Mouse (Mus musculus): Measurements from ENCODE around the gene Dgkz. TPM values are rescaled to one million over a fixed set of nuclear protein-coding genes. Genes with fewer than 3 reads are reported as not detected.

Gene Dgkz
- polyA plus RNA-seq, 1 experiment from 2014 or later = 36.3 TPM

- peaks cover 94% of the 10 kb centered on the region for H3K36me3 ChIP-seq
Measured at GRCm38 (mm10) chr2:91912616-91913015, 63.0 kb downstream of the Dgkz start.

GRCm38 (mm10) chr2:91906141-91906540 lies 69.5 kb downstream of the Dgkz start:
- Histone ChIP-seq H3K27me3 (ENCODE audit: insufficient read depth, poor library complexity, severe bottlenecking) (no peaks in the 10 kb centered on the region), H3K36me3 (peaks cover 63% of the 10 kb centered on the region), H3K27ac (no peak overlapping the region), H3K4me3 (no peak overlapping the region), H3K4me1 (replicated peaks) (peaks cover 7% of the 10 kb centered on the region; the same call in 1 of the 2 replicates), H3K9me3 (no peaks in the 10 kb centered on the region)
- WGBS = 90% methylated on average over 2 of the region's 2 CpGs
- no peak for DNase-seq (ENCODE audit: low spot score)

More at GRCm38 (mm10) chr2:91912616-91913015, 63.0 kb downstream of the Dgkz start:
- H3K9me3 ChIP-seq = no peaks in the 10 kb centered on the region
- WGBS = 82% methylated on average over 3 of the region's 3 CpGs
- H3K27ac ChIP-seq = no peak overlapping the region
- DNase-seq (ENCODE audit: low spot score) = no peak
- no peak overlapping the region for H3K4me3 ChIP-seq
- no peaks in the 10 kb centered on the region for H3K27me3 ChIP-seq (ENCODE audit: insufficient read depth, poor library complexity, severe bottlenecking)
- H3K4me1 ChIP-seq (replicated peaks) = no peaks in the 10 kb centered on the region

GRCm38 (mm10) chr2:91904618-91905307 lies 70.9 kb downstream of the Dgkz start:
- peak overlapping the region; percentile 60; the same call in 1 of the 2 replicates for H3K27ac ChIP-seq
- H3K36me3 ChIP-seq = peaks cover 63% of the 10 kb centered on the region
- DNase-seq (ENCODE audit: low spot score) = no peak

GRCm38 (mm10) chr2:91903171-91903925 lies 72.3 kb downstream of the Dgkz start:
- 89% methylated on average over 3 of the region's 3 CpGs for WGBS
- Histone ChIP-seq H3K27me3 (ENCODE audit: insufficient read depth, poor library complexity, severe bottlenecking) (no peaks in the 10 kb centered on the region), H3K9me3 (no peaks in the 10 kb centered on the region), H3K27ac (no peak overlapping the region), H3K4me3 (no peak overlapping the region), H3K36me3 (peaks cover 54% of the 10 kb centered on the region), H3K4me1 (replicated peaks) (peaks cover 7% of the 10 kb centered on the region; the same call in 1 of the 2 replicates)
- no peak for DNase-seq (ENCODE audit: low spot score)

More at GRCm38 (mm10) chr2:91904618-91905307, 70.9 kb downstream of the Dgkz start:
- Histone ChIP-seq H3K27me3 (ENCODE audit: insufficient read depth, poor library complexity, severe bottlenecking) (no peaks in the 10 kb centered on the region), H3K9me3 (no peaks in the 10 kb centered on the region), H3K4me1 (replicated peaks) (peaks cover 7% of the 10 kb centered on the region; the same call in 1 of the 2 replicates), H3K4me3 (no peak overlapping the region)
- 80% methylated on average over 5 of the region's 5 CpGs for WGBS

GRCm38 (mm10) chr2:91902336-91902735 lies 73.3 kb downstream of the Dgkz start:
- no peaks in the 10 kb centered on the region for H3K9me3 ChIP-seq
- H3K36me3 ChIP-seq = peaks cover 57% of the 10 kb centered on the region
- H3K4me3 ChIP-seq = no peak overlapping the region
- peaks cover 7% of the 10 kb centered on the region; the same call in 1 of the 2 replicates for H3K4me1 ChIP-seq (replicated peaks)
- DNase-seq (ENCODE audit: low spot score) = no peak
- WGBS = 69% methylated on average over 5 of the region's 5 CpGs
- H3K27me3 ChIP-seq (ENCODE audit: insufficient read depth, poor library complexity, severe bottlenecking) = no peaks in the 10 kb centered on the region
- H3K27ac ChIP-seq = no peak overlapping the region

- H3K4me1 ChIP-seq (replicated peaks) = peaks cover 7% of the 10 kb centered on the region; the same call in 1 of the 2 replicates
- H3K4me3 ChIP-seq = no peak overlapping the region
- 94% methylated on average over 8 of the region's 8 CpGs for WGBS
- peaks cover 48% of the 10 kb centered on the region for H3K36me3 ChIP-seq
- no peak overlapping the region for H3K27ac ChIP-seq
- H3K27me3 ChIP-seq (ENCODE audit: insufficient read depth, poor library complexity, severe bottlenecking) = no peaks in the 10 kb centered on the region
- no peak for DNase-seq (ENCODE audit: low spot score)
- no peaks in the 10 kb centered on the region for H3K9me3 ChIP-seq
Measured at GRCm38 (mm10) chr2:91900431-91900830, 75.2 kb downstream of the Dgkz start.

GRCm38 (mm10) chr2:91899141-91899540 lies 76.5 kb downstream of the Dgkz start:
- Histone ChIP-seq H3K27ac (no peak overlapping the region), H3K36me3 (peaks cover 43% of the 10 kb centered on the region), H3K9me3 (no peaks in the 10 kb centered on the region), H3K4me3 (no peak overlapping the region), H3K27me3 (ENCODE audit: insufficient read depth, poor library complexity, severe bottlenecking) (no peaks in the 10 kb centered on the region), H3K4me1 (replicated peaks) (no peaks in the 10 kb centered on the region)
- 95% methylated on average over 3 of the region's 3 CpGs for WGBS
- no peak for DNase-seq (ENCODE audit: low spot score)

GRCm38 (mm10) chr2:91897968-91898367 lies 77.7 kb downstream of the Dgkz start:
- Histone ChIP-seq H3K9me3 (no peaks in the 10 kb centered on the region), H3K27me3 (ENCODE audit: insufficient read depth, poor library complexity, severe bottlenecking) (no peaks in the 10 kb centered on the region), H3K27ac (no peak overlapping the region), H3K4me1 (replicated peaks) (no peaks in the 10 kb centered on the region), H3K4me3 (no peak overlapping the region), H3K36me3 (peaks cover 44% of the 10 kb centered on the region)
- DNase-seq (ENCODE audit: low spot score) = no peak

GRCm38 (mm10) chr2:91895401-91895800 lies 80.3 kb downstream of the Dgkz start:
- WGBS = 97% methylated on average over 3 of the region's 3 CpGs
- Histone ChIP-seq H3K4me3 (no peak overlapping the region), H3K36me3 (peaks cover 35% of the 10 kb centered on the region), H3K9me3 (no peaks in the 10 kb centered on the region), H3K27ac (no peak overlapping the region), H3K27me3 (ENCODE audit: insufficient read depth, poor library complexity, severe bottlenecking) (no peaks in the 10 kb centered on the region), H3K4me1 (replicated peaks) (no peaks in the 10 kb centered on the region)
- DNase-seq (ENCODE audit: low spot score) = no peak

- H3K27ac ChIP-seq = no peak overlapping the region
- H3K36me3 ChIP-seq = peaks cover 29% of the 10 kb centered on the region
- no peaks in the 10 kb centered on the region for H3K27me3 ChIP-seq (ENCODE audit: insufficient read depth, poor library complexity, severe bottlenecking)
- no peaks in the 10 kb centered on the region for H3K4me1 ChIP-seq (replicated peaks)
- no peak for DNase-seq (ENCODE audit: low spot score)
- 90% methylated on average over 3 of the region's 3 CpGs for WGBS
- H3K9me3 ChIP-seq = no peaks in the 10 kb centered on the region
- H3K4me3 ChIP-seq = no peak overlapping the region
Measured at GRCm38 (mm10) chr2:91894716-91895115, 80.9 kb downstream of the Dgkz start.

GRCm38 (mm10) chr2:91884616-91885015 lies 91.0 kb downstream of the Dgkz start:
- 81% methylated on average over 4 of the region's 4 CpGs for WGBS
- H3K9me3 ChIP-seq = no peaks in the 10 kb centered on the region
- H3K27ac ChIP-seq = no peak overlapping the region
- no peaks in the 10 kb centered on the region for H3K27me3 ChIP-seq (ENCODE audit: insufficient read depth, poor library complexity, severe bottlenecking)
- no peak for DNase-seq (ENCODE audit: low spot score)
- no peak overlapping the region for H3K4me3 ChIP-seq
- H3K36me3 ChIP-seq = peaks cover 30% of the 10 kb centered on the region
- no peaks in the 10 kb centered on the region for H3K4me1 ChIP-seq (replicated peaks)

- no peaks in the 10 kb centered on the region for H3K4me1 ChIP-seq (replicated peaks)
- WGBS = 89% methylated on average over 4 of the region's 4 CpGs
- H3K36me3 ChIP-seq = peaks cover 30% of the 10 kb centered on the region
- H3K4me3 ChIP-seq = no peak overlapping the region
- H3K27me3 ChIP-seq (ENCODE audit: insufficient read depth, poor library complexity, severe bottlenecking) = no peaks in the 10 kb centered on the region
- H3K9me3 ChIP-seq = no peaks in the 10 kb centered on the region
- H3K27ac ChIP-seq = no peak overlapping the region
- DNase-seq (ENCODE audit: low spot score) = no peak
Measured at GRCm38 (mm10) chr2:91883961-91884360, 91.7 kb downstream of the Dgkz start.
